Mouse (Mus musculus) erythroblast, embryonic 14.5 days (primary cell): ENCODE measurements around the gene Aire. TPM values are rescaled to one million over a fixed set of nuclear protein-coding genes. Genes with fewer than 3 reads are reported as not detected.

Experiments used
- H3K27me3 ChIP-seq: 2 replicates; pipeline ENCODE4 v1.6.1; 2012; ENCODE audit warnings: inconsistent platforms; ENCODE audit not compliant: control insufficient read depth
- H3K36me3 ChIP-seq: 2 replicates; pipeline ENCODE4 v1.6.1; 2012; ENCODE audit warnings: mild to moderate bottlenecking, inconsistent platforms; ENCODE audit not compliant: control insufficient read depth
- H3K4me1 ChIP-seq: 2 replicates; pipeline ENCODE4 v1.6.1; 2012; ENCODE audit warnings: inconsistent platforms; ENCODE audit not compliant: control insufficient read depth
- H3K4me3 ChIP-seq: replicated peaks from 2 replicates; pipeline ENCODE3; 2012; ENCODE audit warnings: moderate library complexity, mild to moderate bottlenecking, inconsistent platforms
- H3K9me3 ChIP-seq: 2 replicates; pipeline ENCODE4 v1.6.1; 2012; ENCODE audit warnings: low read length, inconsistent platforms, mixed read lengths; ENCODE audit not compliant: control insufficient read depth
- GATA1 ChIP-seq: IDR thresholded peaks from 2 replicates; pipeline ENCODE4 v1.6.1; 2012; ENCODE audit warnings: low read length, inconsistent platforms, mixed read lengths
- TAL1 ChIP-seq: IDR thresholded peaks from 3 replicates; pipeline ENCODE4 v1.6.1; 2012; ENCODE audit warnings: low read length, inconsistent platforms, mixed read lengths
- polyA plus RNA-seq: library from polyadenylated mRNA; stranded (reverse); fragments of >175 nt; gene quantifications from 2 replicates; pipeline ENCODE4 v1.2.3, GENCODE M21; 2012

The Aire gene
- polyA plus RNA-seq, 1 experiment, result not detected

DNA sequence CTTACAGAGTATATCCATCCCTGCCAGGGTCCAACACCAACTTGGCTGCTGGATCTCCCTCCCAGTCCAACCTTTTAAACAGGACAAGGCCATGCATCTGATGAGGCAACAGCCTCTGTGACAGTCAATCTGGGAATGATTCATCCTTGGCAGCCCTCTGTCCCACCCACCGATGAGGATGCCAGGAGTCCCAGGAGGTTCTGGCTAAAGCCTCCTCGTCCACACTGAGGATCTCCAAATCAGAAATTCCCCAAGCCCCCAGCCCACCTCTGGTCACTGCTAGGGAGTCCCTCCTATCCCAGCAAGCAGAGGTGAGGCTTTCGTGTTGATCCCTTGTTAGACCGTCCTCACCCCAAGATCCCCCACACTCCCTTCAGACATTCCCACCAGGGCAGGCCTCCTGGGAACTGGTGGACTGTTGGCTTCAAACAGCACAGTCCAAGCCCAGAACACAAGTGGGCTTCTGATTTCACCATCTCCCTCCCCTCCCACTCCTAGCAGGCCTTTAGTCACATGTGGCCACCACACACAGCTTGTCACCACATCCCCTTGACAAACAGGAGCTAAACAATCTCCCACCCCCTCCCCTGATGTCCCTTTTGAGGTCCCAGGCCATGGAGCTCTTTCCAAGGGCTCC, 36.7 kb upstream of the Aire start:
- Histone ChIP-seq H3K4me1 (no peaks in the 10 kb centered on the region), H3K27me3 (no peaks in the 10 kb centered on the region), H3K9me3 (no peaks in the 10 kb centered on the region), H3K36me3 (no peaks in the 10 kb centered on the region), H3K4me3 (no peak overlapping the region)
- TF ChIP-seq GATA1 (no peak), TAL1 (no peak)

- Histone ChIP-seq H3K4me3 (no peak overlapping the region), H3K4me1 (no peaks in the 10 kb centered on the region), H3K36me3 (no peaks in the 10 kb centered on the region; the same call in 1 of the 2 replicates), H3K27me3 (no peaks in the 10 kb centered on the region), H3K9me3 (no peaks in the 10 kb centered on the region)
- TF ChIP-seq TAL1 (no peak), GATA1 (no peak)
These were observed 34.9 kb upstream of the Aire start for GRCm38 (mm10) chr10:78078276-78078675.

DNA sequence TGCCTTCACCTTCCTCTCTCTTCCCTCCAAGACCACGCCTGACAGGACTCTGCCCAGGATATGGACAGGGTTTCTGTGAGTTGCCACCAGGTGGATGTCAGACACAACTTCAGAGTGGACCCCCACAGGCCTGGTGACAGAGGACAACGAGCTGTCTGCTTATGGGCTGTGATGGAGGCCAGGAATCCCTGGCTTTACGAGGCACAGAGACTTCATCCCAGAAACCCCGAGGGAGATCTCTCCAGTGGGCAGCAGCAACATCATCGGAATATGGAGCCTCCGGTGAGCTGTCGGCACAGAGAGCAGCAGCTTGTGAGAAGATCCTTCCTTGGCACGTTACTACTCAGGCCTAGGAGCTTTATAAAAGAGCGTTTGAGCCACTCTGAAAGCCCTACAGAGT, 34.5 kb upstream of the Aire start:
- no peaks in the 10 kb centered on the region for H3K27me3 ChIP-seq
- no peak overlapping the region for H3K4me3 ChIP-seq

DNA sequence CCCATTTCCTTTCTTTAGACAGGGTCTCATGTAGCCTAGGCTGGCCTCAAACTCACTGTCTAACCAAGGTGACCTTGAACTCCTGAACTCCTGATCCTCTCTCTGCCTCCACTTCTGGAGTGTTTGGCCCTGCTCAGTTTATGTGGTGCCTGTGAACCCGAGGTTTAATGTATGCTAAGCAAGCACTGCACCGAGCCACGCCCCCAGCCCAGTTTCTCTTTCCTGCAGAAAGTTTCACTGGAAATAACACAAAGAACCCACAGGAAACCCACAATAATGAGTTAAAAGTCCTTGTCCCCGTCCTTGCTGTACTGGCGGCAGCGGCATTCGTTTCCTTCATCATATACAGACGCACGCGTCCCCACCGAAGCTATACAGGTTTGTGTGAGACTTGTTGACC, 31.6 kb upstream of the Aire start:
- peaks cover 19% of the 10 kb centered on the region for H3K27me3 ChIP-seq

More for the DNA sequence above, 34.5 kb upstream of the Aire start:
- TF ChIP-seq GATA1 (no peak), TAL1 (no peak)
- Histone ChIP-seq H3K9me3 (no peaks in the 10 kb centered on the region), H3K4me1 (no peaks in the 10 kb centered on the region), H3K36me3 (no peaks in the 10 kb centered on the region; the same call in 1 of the 2 replicates)

GRCm38 (mm10) chr10:78074151-78074550, 30.7 kb upstream of the Aire start:
- Histone ChIP-seq H3K4me1 (no peaks in the 10 kb centered on the region), H3K36me3 (no peaks in the 10 kb centered on the region; the same call in 1 of the 2 replicates), H3K4me3 (no peak overlapping the region), H3K27me3 (peaks cover 27% of the 10 kb centered on the region), H3K9me3 (no peaks in the 10 kb centered on the region)
- TF ChIP-seq GATA1 (no peak), TAL1 (no peak)

More for the DNA sequence above, 31.6 kb upstream of the Aire start:
- Histone ChIP-seq H3K4me1 (no peaks in the 10 kb centered on the region), H3K4me3 (no peak overlapping the region), H3K36me3 (no peaks in the 10 kb centered on the region; the same call in 1 of the 2 replicates), H3K9me3 (no peaks in the 10 kb centered on the region)
- TF ChIP-seq GATA1, result no peak
- no peak for TF ChIP-seq TAL1

DNA sequence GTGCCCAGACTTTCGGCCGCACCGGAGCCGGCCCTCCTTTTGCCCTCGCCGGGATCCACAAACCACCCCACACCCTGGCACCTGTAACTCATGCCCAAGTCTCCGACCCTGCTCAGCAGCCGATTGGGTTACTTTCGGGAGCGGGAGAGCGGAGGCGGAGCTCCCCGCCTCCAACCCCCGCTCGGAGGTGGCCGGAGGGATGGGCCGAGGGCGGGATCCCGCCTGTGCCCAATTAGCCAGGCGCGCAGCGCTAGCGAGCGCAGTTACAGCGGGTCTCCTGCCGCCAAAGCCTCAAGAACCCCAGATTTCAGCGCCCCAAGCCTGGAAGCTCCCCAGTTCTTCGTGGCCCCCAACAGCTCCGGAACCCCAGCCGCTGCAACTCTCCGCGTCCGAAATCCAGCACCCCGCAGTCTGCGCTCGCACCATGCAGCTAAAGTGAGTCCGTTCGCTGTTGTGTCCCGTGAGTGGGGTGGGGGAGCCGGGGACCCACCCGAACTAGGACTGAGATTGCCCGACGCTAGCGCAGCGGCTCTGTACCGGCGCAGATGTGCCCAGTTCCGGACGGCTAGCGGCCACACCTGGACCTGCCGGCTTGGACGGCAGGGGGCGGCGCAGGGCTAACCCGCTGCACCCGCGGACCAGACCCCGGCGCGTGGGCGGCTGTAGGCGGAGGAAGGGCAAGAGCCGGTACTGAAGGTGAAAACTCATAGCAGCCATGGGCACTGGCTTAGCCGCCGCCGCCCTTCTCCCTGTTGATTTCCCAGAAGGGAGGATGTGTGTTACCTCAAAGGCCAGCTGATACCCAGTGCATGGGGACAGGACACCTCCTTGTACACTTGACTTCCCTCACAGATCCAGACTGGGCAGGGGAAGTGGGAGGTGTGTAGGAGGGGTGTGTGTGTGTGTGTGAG, 25.9 kb upstream of the Aire start, which contains the start of gene Icosl:
TSS of gene Icosl (plus strand) at position 202 of the 911 bp plus-strand sequence.
- peak within 1 kb of the TSS; percentile 58 for H3K4me3 ChIP-seq
- peaks cover 45% of the 10 kb centered on the region for H3K27me3 ChIP-seq
- TF ChIP-seq TAL1 (no peak), GATA1 (no peak)
- H3K9me3 ChIP-seq, result no peaks in the 10 kb centered on the region
- H3K4me1 ChIP-seq, result no peaks in the 10 kb centered on the region
- H3K36me3 ChIP-seq, result no peaks in the 10 kb centered on the region; the same call in 1 of the 2 replicates

DNA sequence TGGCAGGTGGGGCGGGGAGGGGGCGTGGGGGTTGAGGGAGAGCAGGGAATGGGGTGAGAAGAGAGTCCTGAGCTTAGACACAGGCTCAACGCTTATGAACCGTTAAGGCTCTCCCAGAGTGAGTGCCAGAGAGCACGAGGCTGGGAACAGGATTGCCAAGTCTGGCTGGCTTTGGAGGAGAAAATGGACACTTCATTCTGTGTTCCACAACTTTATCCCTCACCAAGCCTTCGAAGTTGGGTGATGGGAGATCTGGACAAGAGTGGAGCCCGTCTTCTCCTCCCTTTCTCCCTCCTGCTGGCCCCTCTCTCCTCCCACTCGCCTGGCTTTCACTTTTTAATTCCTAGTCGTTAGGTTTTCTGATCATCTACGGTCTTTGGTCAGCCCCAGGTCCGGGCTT, 25.1 kb upstream of the Aire start:
- peaks cover 45% of the 10 kb centered on the region for H3K27me3 ChIP-seq
- H3K4me1 ChIP-seq, result no peaks in the 10 kb centered on the region
- H3K9me3 ChIP-seq, result no peaks in the 10 kb centered on the region
- H3K36me3 ChIP-seq, result no peaks in the 10 kb centered on the region; the same call in 1 of the 2 replicates
- H3K4me3 ChIP-seq, result no peak overlapping the region
- TF ChIP-seq GATA1, result no peak

GRCm38 (mm10) chr10:78067226-78067625, 23.8 kb upstream of the Aire start:
- TF ChIP-seq GATA1, result no peak
- no peak for TF ChIP-seq TAL1
- H3K4me1 ChIP-seq, result no peaks in the 10 kb centered on the region
- H3K27me3 ChIP-seq, result peaks cover 45% of the 10 kb centered on the region
- H3K36me3 ChIP-seq, result no peaks in the 10 kb centered on the region
- no peaks in the 10 kb centered on the region for H3K9me3 ChIP-seq
- H3K4me3 ChIP-seq, result no peak overlapping the region

- no peaks in the 10 kb centered on the region for H3K9me3 ChIP-seq
- H3K4me3 ChIP-seq, result no peak overlapping the region
- no peaks in the 10 kb centered on the region for H3K4me1 ChIP-seq
- peaks cover 9% of the 10 kb centered on the region for H3K27me3 ChIP-seq
- no peak for TF ChIP-seq TAL1
- no peak for TF ChIP-seq GATA1
- no peaks in the 10 kb centered on the region for H3K36me3 ChIP-seq
These were observed 19.7 kb upstream of the Aire start for GRCm38 (mm10) chr10:78063122-78063521.
